Mouse (Mus musculus) frontal cortex, adult 2 months (tissue): Measurements from ENCODE around the gene Spaca6. TPM values are rescaled to one million over a fixed set of nuclear protein-coding genes. Genes with fewer than 3 reads are reported as not detected.

ENCODE experiments used
- DNase-seq, 2 experiments: peaks; one replicate each; pipeline ENCODE4 v3.0.0; 2022; ENCODE audit warnings: low spot score in 1 of 2; ENCODE audit errors: extremely low spot score in 1 of 2
- polyA plus RNA-seq: library from polyadenylated mRNA; depleted of rRNA; stranded (reverse); fragments of >200 nt; gene quantifications from 2 replicates; pipeline ENCODE4 v1.2.3, GENCODE M21; 2012; rRNA removed

The Spaca6 gene
- polyA plus RNA-seq, 1 experiment = 119 TPM

DNA sequence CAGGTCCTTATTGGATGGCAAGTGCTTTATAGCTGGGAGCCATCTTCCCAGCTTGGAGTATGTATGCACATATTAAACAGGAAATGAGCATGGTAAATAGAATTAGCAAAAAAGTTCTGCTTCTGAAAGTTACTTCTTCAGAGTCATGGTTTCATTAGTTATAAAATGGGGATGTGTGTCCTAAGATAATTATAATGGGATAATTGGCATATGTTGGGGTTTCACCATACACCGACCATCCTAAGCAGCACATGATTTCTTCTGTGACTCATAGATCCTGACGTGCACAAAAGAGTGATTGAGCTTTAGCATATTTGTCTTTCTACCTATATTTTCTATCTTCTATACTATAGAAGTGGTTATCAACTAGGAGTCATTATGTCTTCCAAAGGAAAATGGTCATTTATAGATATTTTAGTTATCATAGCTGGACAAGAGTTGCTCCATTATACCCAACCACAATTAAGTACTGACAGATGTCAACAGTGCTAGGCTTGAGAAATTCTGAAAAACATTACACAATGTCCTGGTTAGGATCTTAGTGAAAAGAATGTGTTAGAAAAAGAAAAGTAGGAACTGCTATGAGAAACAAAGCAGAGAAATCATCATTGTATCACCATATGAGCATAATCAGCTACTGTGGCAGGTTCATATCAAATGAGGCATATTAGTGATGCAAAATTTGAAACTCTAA, 62.9 kb downstream of the Spaca6 start:
- DNase-seq = no peak

Other genes starting within 250 kb of the Spaca6 start
- 23.4 and 24.2 TPM in 2 replicates for gene Lnpep, start 202.1 kb upstream of the Spaca6 start, polyA plus RNA-seq
- not detected in 2 replicates for gene Vmn2r90, start 123.4 kb upstream of the Spaca6 start, polyA plus RNA-seq
- 0.46 and 0.57 TPM in 2 replicates for gene Has1, start 28.0 kb downstream of the Spaca6 start, polyA plus RNA-seq
- gene Fpr1, start 56.8 kb downstream of the Spaca6 start, polyA plus RNA-seq = not detected in 2 replicates
- 0.44 and 0.58 TPM in 2 replicates for gene Fpr2, start 60.7 kb downstream of the Spaca6 start, polyA plus RNA-seq
- gene Fpr3, start 60.7 kb downstream of the Spaca6 start, polyA plus RNA-seq = not detected in 2 replicates
- not detected in 2 replicates for gene Fpr-rs4, start 194.6 kb downstream of the Spaca6 start, polyA plus RNA-seq
- not detected in 2 replicates for gene Vmn2r124, start 222.3 kb downstream of the Spaca6 start, polyA plus RNA-seq